Mouse (Mus musculus): ENCODE measurements around the gene Ssh3.

GRCm38 (mm10) chr19:4217855-4218254 lies 51.1 kb downstream of the Ssh3 start:
- TF ChIP-seq POLR2A (IDR thresholded peaks at IDR 0.05; ENCODE audit: borderline replicate concordance, extremely low read depth, low read depth, low read length): no peak
- no peak for TF ChIP-seq CTCF (IDR thresholded peaks at IDR 0.05; ENCODE audit: insufficient read depth, low read length)
